Mouse (Mus musculus) brain, embryonic 14.5 days (tissue): ENCODE data around the gene D6Wsu163e. TPM values are rescaled to one million over a fixed set of nuclear protein-coding genes. Genes with fewer than 3 reads are reported as not detected.

Source experiments
- DNase-seq: peaks from one replicate; pipeline ENCODE4 v3.0.0-alpha.2; 2011; ENCODE audit warnings: low read depth
- CTCF ChIP-seq: fragments of 200-500 bp; IDR thresholded peaks from 2 replicates; pipeline ENCODE4 v1.5.1; 2012; ENCODE audit warnings: inconsistent platforms, mild to moderate bottlenecking, moderate library complexity, borderline replicate concordance; ENCODE audit not compliant: insufficient read depth, insufficient read length; ENCODE audit errors: extremely low read depth
- POLR2A ChIP-seq: fragments of 200-500 bp; IDR thresholded peaks from 2 replicates; pipeline ENCODE4 v1.6.1; 2012; ENCODE audit warnings: mild to moderate bottlenecking, inconsistent platforms, borderline replicate concordance; ENCODE audit not compliant: poor library complexity, insufficient read depth, insufficient read length, severe bottlenecking; ENCODE audit errors: extremely low read depth
- polyA plus RNA-seq: library from polyadenylated mRNA; depleted of rRNA; stranded (reverse); fragments of >200 nt; gene quantifications from 2 replicates; pipeline ENCODE4 v1.2.3, GENCODE M21; 2012

Gene D6Wsu163e
- polyA plus RNA-seq, 1 experiment, result 22.4 TPM

GRCm38 (mm10) chr6:126961371-126962018, 21.7 kb downstream of the D6Wsu163e start:
- DNase-seq, result no peak
- TF ChIP-seq POLR2A, result no peak
- TF ChIP-seq CTCF, result no peak

- TF ChIP-seq POLR2A (no peak), CTCF (no peak)
- no peak for DNase-seq
Observed at GRCm38 (mm10) chr6:126962709-126963108, 22.9 kb downstream of the D6Wsu163e start.

- DNase-seq, result no peak
- TF ChIP-seq CTCF (no peak), POLR2A (no peak)
Observed at GRCm38 (mm10) chr6:126963426-126963825, 23.7 kb downstream of the D6Wsu163e start.

GRCm38 (mm10) chr6:126966241-126967026, 26.7 kb downstream of the D6Wsu163e start:
- no peak for TF ChIP-seq CTCF
- no peak for TF ChIP-seq POLR2A
- no peak for DNase-seq

DNA sequence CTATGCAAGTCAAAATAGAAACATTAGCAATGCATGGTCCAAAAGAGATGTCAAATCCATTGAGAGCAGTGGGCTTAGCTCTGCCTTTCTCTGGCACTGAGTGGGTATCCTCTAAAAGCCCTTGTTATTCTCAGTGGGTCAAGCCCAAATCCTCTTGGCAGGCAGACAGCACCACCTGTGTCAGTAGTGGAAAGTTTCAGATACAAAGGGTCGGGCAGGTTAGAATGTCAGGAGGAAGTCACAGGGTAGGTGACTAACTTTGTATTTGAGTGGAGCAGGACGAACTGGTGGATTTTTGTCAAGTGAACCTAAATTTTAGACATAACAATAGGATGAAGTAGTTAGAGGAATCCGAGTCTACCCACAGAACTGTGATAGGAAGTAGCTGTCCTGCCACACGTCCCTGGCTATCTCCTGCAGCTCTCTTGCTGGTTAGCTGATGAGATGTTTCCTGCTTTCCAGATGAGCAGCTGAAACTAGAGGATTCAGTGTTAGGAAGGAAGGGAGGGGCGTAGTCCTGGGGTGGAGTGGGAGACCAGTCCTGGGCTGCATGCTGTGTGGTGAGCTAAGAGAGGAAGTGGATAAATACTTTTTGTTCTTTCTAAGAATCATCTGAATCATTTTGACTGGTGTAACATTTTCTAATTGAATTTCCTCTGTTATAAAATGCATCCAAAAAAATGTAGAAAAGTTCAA, 41.9 kb downstream of the D6Wsu163e start:
- no peak for DNase-seq
- TF ChIP-seq POLR2A (no peak), CTCF (no peak)

GRCm38 (mm10) chr6:126993676-126994075, 53.9 kb downstream of the D6Wsu163e start:
- DNase-seq, result no peak
- TF ChIP-seq POLR2A (no peak), CTCF (no peak)

DNA sequence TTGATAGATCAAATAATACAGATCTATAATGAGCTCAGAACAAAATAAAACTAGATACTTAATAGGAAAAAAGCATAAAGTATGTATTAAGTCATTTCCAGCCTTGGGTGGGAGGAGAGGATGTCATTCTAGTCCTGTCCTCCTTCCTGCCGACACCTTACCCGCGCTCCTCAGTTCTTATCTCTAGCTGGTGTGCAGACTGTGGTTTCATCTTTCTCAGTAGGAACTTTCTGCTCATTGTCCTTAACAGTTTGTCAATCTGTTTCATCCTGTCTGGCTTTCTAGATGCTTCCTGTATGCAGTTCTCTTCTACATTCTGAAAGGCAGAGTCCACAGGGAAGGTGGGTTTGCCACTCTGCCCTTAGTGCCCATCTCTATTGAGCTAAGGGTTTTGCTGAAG, 55.7 kb downstream of the D6Wsu163e start:
- DNase-seq, result no peak
- TF ChIP-seq POLR2A, result no peak
- TF ChIP-seq CTCF, result no peak

GRCm38 (mm10) chr6:126996399-126996798, 56.6 kb downstream of the D6Wsu163e start:
- no peak for TF ChIP-seq CTCF
- TF ChIP-seq POLR2A, result no peak
- no peak for DNase-seq

GRCm38 (mm10) chr6:127005646-127006045, 65.9 kb downstream of the D6Wsu163e start:
- TF ChIP-seq CTCF, result no peak
- no peak for TF ChIP-seq POLR2A
- DNase-seq, result no peak

GRCm38 (mm10) chr6:127006551-127006950, 66.8 kb downstream of the D6Wsu163e start:
- no peak for DNase-seq
- TF ChIP-seq CTCF (no peak), POLR2A (no peak)

DNA sequence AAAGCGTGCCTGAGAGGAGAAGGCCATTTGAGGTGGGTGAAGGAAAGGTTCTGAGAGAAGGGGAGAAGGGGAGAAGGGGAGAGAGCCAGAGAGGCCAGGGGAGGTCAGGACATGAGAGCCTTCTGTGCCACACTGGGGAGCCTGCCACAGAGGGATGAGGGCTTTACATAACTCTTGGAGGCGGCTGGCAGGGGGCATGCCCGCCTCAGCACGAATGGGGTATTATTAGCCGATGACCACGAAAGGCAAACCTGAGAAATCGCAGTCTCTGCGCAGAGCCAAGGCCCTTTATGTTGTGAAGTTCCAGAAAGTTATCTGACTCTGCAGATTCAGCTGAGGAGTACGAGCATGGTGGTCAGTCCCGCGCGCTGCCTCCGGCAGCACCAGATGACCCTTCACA, 70.3 kb downstream of the D6Wsu163e start:
- DNase-seq, result no peak

More for the DNA sequence above, 70.3 kb downstream of the D6Wsu163e start:
- no peak for TF ChIP-seq CTCF
